Mouse (Mus musculus) heart, postnatal 0 days (tissue): ENCODE data around the gene Dolpp1.

Experiments
- CTCF ChIP-seq: IDR thresholded peaks from 2 replicates; pipeline ENCODE4 v1.5.1; 2016; ENCODE audit warnings: antibody characterized with exemption, control low read depth, low read depth
- EP300 ChIP-seq: IDR thresholded peaks from 2 replicates; pipeline ENCODE4 v1.6.1; 2016; ENCODE audit warnings: antibody characterized with exemption, low read depth

- TF ChIP-seq CTCF (no peak), EP300 (no peak)
These were observed 31.4 kb upstream of the Dolpp1 start for GRCm38 (mm10) chr2:30360626-30361025.
